ENCODE assay signal across 25 mouse cellular contexts in genomic region chr13:86068011-86068724, GRCm38 (mm10).
"Had no signal": no experiment of that assay in that cellular context is flagged by ENCODE, and none has a peak within 500 bp of the region (broad histone marks: within the 10 kb centered on the region; RNA-seq: fewer than 3 reads in every experiment).

No protein-coding gene starts in this region.

- H3K27ac ChIP-seq: gastrocnemius, adult 2 months; heart, adult 2 months; heart, embryonic 13.5 days; heart, embryonic 15.5 days; hindbrain, embryonic 13.5 days; hindbrain, embryonic 15.5 days; hindbrain, postnatal 0 days; kidney, embryonic 15.5 days; left cerebral cortex, adult 2 months; limb, embryonic 13.5 days; limb, embryonic 15.5 days; liver, embryonic 12.5 days; liver, embryonic 14.5 days had no signal

- DNase-seq: gastrocnemius, adult 2 months; gastrocnemius, postnatal 14 days; gastrocnemius, postnatal 36 days; heart, adult 11 months; heart, adult 2 months; heart, postnatal 14 days; heart, postnatal 36 days; kidney, adult 11 months; kidney, adult 2 months; kidney, postnatal 36 days; layer of hippocampus, adult 9-11 months; left cerebral cortex, postnatal 4 days had no signal

- H3K4me1 ChIP-seq: heart, embryonic 13.5 days; heart, embryonic 15.5 days; hindbrain, embryonic 13.5 days; hindbrain, embryonic 15.5 days; kidney, embryonic 15.5 days; limb, embryonic 13.5 days; limb, embryonic 15.5 days; liver, embryonic 12.5 days had no signal

- ATAC-seq: forebrain, embryonic 16.5 days; hindbrain, postnatal 0 days; liver, embryonic 12.5 days had no signal

- H3K9me3 ChIP-seq: heart, embryonic 13.5 days; heart, embryonic 15.5 days; hindbrain, embryonic 13.5 days; hindbrain, embryonic 15.5 days; kidney, embryonic 15.5 days; limb, embryonic 13.5 days; limb, embryonic 15.5 days; liver, embryonic 12.5 days had no signal

- H3K27me3 ChIP-seq: heart, embryonic 13.5 days; heart, embryonic 15.5 days; hindbrain, embryonic 13.5 days; hindbrain, embryonic 15.5 days; kidney, embryonic 15.5 days; limb, embryonic 13.5 days; limb, embryonic 15.5 days; liver, embryonic 12.5 days had no signal

- H3K36me3 ChIP-seq: heart, embryonic 13.5 days; heart, embryonic 15.5 days; hindbrain, embryonic 13.5 days; hindbrain, embryonic 15.5 days; kidney, embryonic 15.5 days; limb, embryonic 13.5 days; limb, embryonic 15.5 days; liver, embryonic 12.5 days had no signal

- H3K4me3 ChIP-seq: gastrocnemius, adult 2 months; heart, adult 2 months; heart, embryonic 13.5 days; heart, embryonic 15.5 days; hindbrain, embryonic 13.5 days; hindbrain, embryonic 15.5 days; kidney, embryonic 15.5 days; left cerebral cortex, adult 2 months; limb, embryonic 13.5 days; limb, embryonic 15.5 days; liver, embryonic 12.5 days had no signal

- H3K9ac ChIP-seq: heart, embryonic 13.5 days; heart, embryonic 15.5 days; hindbrain, embryonic 13.5 days; hindbrain, embryonic 15.5 days; kidney, embryonic 15.5 days; limb, embryonic 13.5 days; limb, embryonic 15.5 days; liver, embryonic 12.5 days; liver, embryonic 14.5 days had no signal

- H3K4me2 ChIP-seq: heart, embryonic 11.5 days; heart, embryonic 13.5 days; heart, embryonic 15.5 days; hindbrain, embryonic 13.5 days; hindbrain, embryonic 15.5 days; kidney, embryonic 15.5 days; limb, embryonic 13.5 days; limb, embryonic 15.5 days; liver, embryonic 12.5 days had no signal
